8 mouse cellular contexts compared by ENCODE assay signal in the genomic region with DNA sequence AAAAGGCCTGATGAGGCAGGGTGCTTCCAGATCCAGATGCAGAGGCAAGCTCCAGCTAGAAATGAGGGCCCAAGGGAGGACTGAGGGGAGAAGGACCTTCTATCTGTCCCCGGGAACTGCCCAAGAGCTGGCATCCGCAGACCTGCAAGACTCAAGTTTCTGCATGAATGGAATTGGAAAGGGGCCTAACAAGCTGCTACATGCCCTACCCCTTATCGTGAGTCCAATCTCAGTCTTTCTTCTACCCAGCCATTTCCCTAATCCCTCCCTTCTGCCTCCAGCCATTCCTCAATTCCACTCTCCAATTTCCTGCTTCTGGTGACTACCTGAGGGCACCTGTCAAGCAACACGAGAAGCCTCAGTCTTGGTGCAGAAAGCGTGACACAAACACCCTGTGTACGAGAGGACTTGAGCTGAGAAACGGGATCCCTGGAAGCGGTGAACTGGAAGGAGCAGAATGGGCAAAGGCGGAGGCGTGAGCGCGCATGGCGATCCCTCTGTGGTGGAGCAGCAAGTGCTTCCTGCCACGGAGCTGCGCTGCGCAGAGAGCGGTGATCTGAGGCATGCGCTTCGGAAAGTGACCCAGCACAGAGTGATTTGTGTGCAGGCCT. TPM values are rescaled to one million over a fixed set of nuclear protein-coding genes. Genes with fewer than 3 reads are reported as not detected.
DNase-seq lines count a peak whose midpoint lies in the region; ATAC-seq and TF ChIP-seq lines count a peak whose summit lies in the region.

No protein-coding gene starts in this region.

- H3K4me1 ChIP-seq in lung, embryonic 14.5 days (ENCODE audit: insufficient read depth) = no peaks in the 10 kb centered on the region
- H3K4me1 ChIP-seq in hindbrain, postnatal 0 days (ENCODE audit: insufficient read depth, low read length) = peaks cover 7% of the 10 kb centered on the region; the same call in 1 of the 2 replicates
- H3K4me1 ChIP-seq in neural tube, embryonic 12.5 days = 0 out of 2 replicates have a peak, but pooled peaks cover 9% of the 10 kb centered on the region

- no peaks in the 10 kb centered on the region for H3K9me3 ChIP-seq in lung, embryonic 14.5 days (ENCODE audit: low read depth, low read length)
- H3K9me3 ChIP-seq in hindbrain, postnatal 0 days (ENCODE audit: low read length) = no peaks in the 10 kb centered on the region
- H3K9me3 ChIP-seq in neural tube, embryonic 12.5 days = no peaks in the 10 kb centered on the region

- no peaks in the 10 kb centered on the region for H3K27me3 ChIP-seq in lung, embryonic 14.5 days (ENCODE audit: insufficient read depth, low read length)
- H3K27me3 ChIP-seq in hindbrain, postnatal 0 days (ENCODE audit: insufficient read depth, low read length) = no peaks in the 10 kb centered on the region
- 0 out of 2 replicates have a peak, but pooled peaks cover 2% of the 10 kb centered on the region for H3K27me3 ChIP-seq in neural tube, embryonic 12.5 days (replicated peaks)

- no peaks in the 10 kb centered on the region for H3K36me3 ChIP-seq in lung, embryonic 14.5 days (ENCODE audit: insufficient read depth)
- no peaks in the 10 kb centered on the region for H3K36me3 ChIP-seq in hindbrain, postnatal 0 days (ENCODE audit: insufficient read depth, low read length)
- no peaks in the 10 kb centered on the region for H3K36me3 ChIP-seq in neural tube, embryonic 12.5 days

- no peak overlapping the region for H3K27ac ChIP-seq in lung, embryonic 14.5 days (ENCODE audit: low read depth)
- H3K27ac ChIP-seq in hindbrain, postnatal 0 days = peak overlapping the region; percentile 71; the same call in 1 of the 2 replicates
- H3K27ac ChIP-seq in neural tube, embryonic 12.5 days = no peak overlapping the region

- peak overlapping the region; percentile 40 for H3K4me2 ChIP-seq in lung, embryonic 14.5 days
- peak overlapping the region; percentile 54 for H3K4me2 ChIP-seq in hindbrain, postnatal 0 days (ENCODE audit: low read depth, low read length)
- peak overlapping the region; percentile 43 for H3K4me2 ChIP-seq in neural tube, embryonic 12.5 days (replicated peaks)

- no peak overlapping the region for H3K4me3 ChIP-seq in lung, embryonic 14.5 days (ENCODE audit: low read depth, low read length)
- peak overlapping the region; percentile 23 for H3K4me3 ChIP-seq in hindbrain, postnatal 0 days (ENCODE audit: low read length)
- no peak overlapping the region for H3K4me3 ChIP-seq in neural tube, embryonic 12.5 days

- peak; percentile 28 for DNase-seq in lung, embryonic 14.5 days
- no peak for DNase-seq in lung, adult 18-20 months
- peak; percentile 42 for DNase-seq in embryo, embryonic 9.5 days (ENCODE audit: extremely low spot score)
- peak; percentile 62 for DNase-seq in hindbrain, postnatal 0 days (ENCODE audit: low spot score)
- DNase-seq in adrenal gland, adult (ENCODE audit: inconsistent age in 2 of 2, low spot score in 1 of 2) = no peak
- DNase-seq in left cerebral cortex, adult 8-10 months (ENCODE audit: low spot score in 2 of 2) = no peak
- DNase-seq in ovary, postnatal 10 days (ENCODE audit: low spot score) = no peak

- no peak overlapping the region for H3K9ac ChIP-seq in lung, embryonic 14.5 days
- 0 out of 2 replicates have a peak overlapping the region, but pooled peaks have one; percentile 3 for H3K9ac ChIP-seq in hindbrain, postnatal 0 days (replicated peaks; ENCODE audit: low read length)
- H3K9ac ChIP-seq in neural tube, embryonic 12.5 days = no peak overlapping the region

- WGBS in lung, embryonic 14.5 days = 26% methylated on average over 19 of the region's 19 CpGs
- 15% methylated on average over 19 of the region's 19 CpGs for WGBS in hindbrain, postnatal 0 days
- WGBS in neural tube, embryonic 12.5 days = 22% methylated on average over 19 of the region's 19 CpGs

- TF ChIP-seq CTCF in lung, embryonic 14.5 days (IDR thresholded peaks at IDR 0.05; ENCODE audit: low read depth) = no peak
- TF ChIP-seq CTCF in hindbrain, postnatal 0 days (IDR thresholded peaks at IDR 0.05; ENCODE audit: low read depth) = 0 out of 2 replicates have a peak, but pooled peaks have one; percentile 5

- ATAC-seq in lung, embryonic 14.5 days (ENCODE audit: insufficient read depth) = no peak
- ATAC-seq in hindbrain, postnatal 0 days = peak; percentile 73
- no peak for ATAC-seq in neural tube, embryonic 12.5 days (ENCODE audit: low FRiP score, low read depth)

RNA-seq across cellular contexts. Expression of gene Thap12, which starts 26.9 kb away (rescaled TPM):
- 81.3 and 81.9 TPM in 2 replicates for polyA plus RNA-seq in lung, embryonic 14.5 days (2014; fragmentation: Nextera tagmentation; extraction: Ambion mirVana)
- total RNA-seq in hindbrain, postnatal 0 days (2014; rRNA removed) = 49.6 and 49.7 TPM in 2 replicates
- 50.4 and 51.6 TPM in 2 replicates for polyA plus RNA-seq in hindbrain, postnatal 0 days (2015; fragmentation: Nextera tagmentation; extraction: Ambion mirVana)
- 67.2 and 72.0 TPM in 2 replicates for polyA plus RNA-seq in neural tube, embryonic 12.5 days (2016; fragmentation: Nextera tagmentation; extraction: Ambion mirVana)
- 10 to 100 TPM; 55.7 to 68.5 (median 57.2) TPM for total RNA-seq in left cerebral cortex, adult 8-10 months (2022)

Comparison
In these comparisons a context has a peak if more than half of its experiments do, and no peak if none do; other contexts are left out.
1. DNase-seq: peak in lung, embryonic 14.5 days (single experiment), embryo, embryonic 9.5 days (single experiment) and hindbrain, postnatal 0 days (single experiment); none in lung, adult 18-20 months (0 of 2), adrenal gland, adult (0 of 2), left cerebral cortex, adult 8-10 months (0 of 2) and ovary, postnatal 10 days (single experiment).
2. Peak in every context shown above with its lines, with median percentiles within 50 percentile points of each other: H3K4me2 ChIP-seq.